Mouse (Mus musculus) E14TG2a.4 (cell line): Measurements from ENCODE around the gene Gng12.
A peak's percentile ranks its signal among the peaks of the same experiment; 100 is the strongest.

Experiments
- H3K27me3 ChIP-seq: 2 replicates; pipeline ENCODE4 v1.6.1; 2014; ENCODE audit warnings: low read length, control low read depth; ENCODE audit not compliant: insufficient read depth
- H3K36me3 ChIP-seq: 2 replicates; pipeline ENCODE4 v1.6.1; 2014; ENCODE audit warnings: low read length, control low read depth; ENCODE audit not compliant: insufficient read depth
- H3K4me1 ChIP-seq: replicated peaks from 2 replicates; pipeline ENCODE4 v1.6.1; 2014; ENCODE audit warnings: low read depth, low read length, control low read depth
- H3K4me3 ChIP-seq: replicated peaks from 2 replicates; pipeline ENCODE4 v1.5.1; 2014; ENCODE audit warnings: mild to moderate bottlenecking, low read length
- H3K9me3 ChIP-seq: 2 replicates; pipeline ENCODE4 v1.6.1; 2014; ENCODE audit warnings: low read length, control low read depth
- CTCF ChIP-seq: conservative IDR thresholded peaks from 2 replicates; pipeline ENCODE4 v1.5.1; 2014; ENCODE audit warnings: low read length
- NANOG ChIP-seq: IDR thresholded peaks from 2 replicates; pipeline ENCODE4 v1.6.1; 2014; ENCODE audit warnings: borderline replicate concordance, low read length, mixed read lengths
- POU5F1 ChIP-seq: IDR thresholded peaks from 2 replicates; pipeline ENCODE4 v1.6.1; 2014; ENCODE audit warnings: low read length, borderline replicate concordance

Gng12 gene

GRCm38 (mm10) chr6:66926269-66926668, 30.1 kb downstream of the Gng12 start:
- no peak overlapping the region for H3K4me3 ChIP-seq
- H3K27me3 ChIP-seq: no peaks in the 10 kb centered on the region
- H3K9me3 ChIP-seq: no peaks in the 10 kb centered on the region
- TF ChIP-seq CTCF: no peak
- TF ChIP-seq POU5F1: no peak
- TF ChIP-seq NANOG: no peak
- no peaks in the 10 kb centered on the region for H3K36me3 ChIP-seq
- H3K4me1 ChIP-seq: peaks cover 4% of the 10 kb centered on the region; the same call in 1 of the 2 replicates

GRCm38 (mm10) chr6:66928972-66929645, 32.9 kb downstream of the Gng12 start:
- TF ChIP-seq POU5F1 (no peak), NANOG (no peak), CTCF (peak; percentile 17; the same call in 1 of the 2 replicates)
- Histone ChIP-seq H3K9me3 (no peaks in the 10 kb centered on the region), H3K27me3 (no peaks in the 10 kb centered on the region), H3K4me3 (no peak overlapping the region), H3K36me3 (no peaks in the 10 kb centered on the region), H3K4me1 (peaks cover 4% of the 10 kb centered on the region; the same call in 1 of the 2 replicates)

GRCm38 (mm10) chr6:66929694-66930093, 33.5 kb downstream of the Gng12 start:
- Histone ChIP-seq H3K4me1 (peaks cover 4% of the 10 kb centered on the region; the same call in 1 of the 2 replicates), H3K27me3 (no peaks in the 10 kb centered on the region), H3K36me3 (no peaks in the 10 kb centered on the region), H3K9me3 (no peaks in the 10 kb centered on the region), H3K4me3 (no peak overlapping the region)
- TF ChIP-seq POU5F1 (no peak), NANOG (no peak)

GRCm38 (mm10) chr6:66932206-66932819, 36.1 kb downstream of the Gng12 start:
- Histone ChIP-seq H3K4me3 (no peak overlapping the region), H3K4me1 (no peaks in the 10 kb centered on the region), H3K36me3 (no peaks in the 10 kb centered on the region), H3K27me3 (no peaks in the 10 kb centered on the region), H3K9me3 (no peaks in the 10 kb centered on the region)
- TF ChIP-seq POU5F1 (no peak), CTCF (no peak), NANOG (no peak)

- TF ChIP-seq CTCF: no peak
- no peak for TF ChIP-seq NANOG
- TF ChIP-seq POU5F1: no peak
- Histone ChIP-seq H3K4me3 (no peak overlapping the region), H3K27me3 (no peaks in the 10 kb centered on the region), H3K4me1 (peaks cover 23% of the 10 kb centered on the region), H3K9me3 (no peaks in the 10 kb centered on the region), H3K36me3 (no peaks in the 10 kb centered on the region)
Observed at GRCm38 (mm10) chr6:66940656-66941235, 44.5 kb downstream of the Gng12 start.

GRCm38 (mm10) chr6:66941792-66942191, 45.6 kb downstream of the Gng12 start:
- Histone ChIP-seq H3K4me1 (peaks cover 23% of the 10 kb centered on the region), H3K9me3 (no peaks in the 10 kb centered on the region), H3K4me3 (no peak overlapping the region), H3K36me3 (no peaks in the 10 kb centered on the region), H3K27me3 (no peaks in the 10 kb centered on the region)
- TF ChIP-seq NANOG: no peak
- TF ChIP-seq POU5F1: no peak
- no peak for TF ChIP-seq CTCF

- H3K27me3 ChIP-seq: no peaks in the 10 kb centered on the region
- H3K9me3 ChIP-seq: no peaks in the 10 kb centered on the region
- TF ChIP-seq POU5F1: no peak
- TF ChIP-seq NANOG: no peak
- no peak for TF ChIP-seq CTCF
- H3K4me1 ChIP-seq: peaks cover 23% of the 10 kb centered on the region
- H3K36me3 ChIP-seq: no peaks in the 10 kb centered on the region
- no peak overlapping the region for H3K4me3 ChIP-seq
Observed at GRCm38 (mm10) chr6:66942826-66943225, 46.6 kb downstream of the Gng12 start.

GRCm38 (mm10) chr6:66943367-66944189, 47.4 kb downstream of the Gng12 start:
- no peaks in the 10 kb centered on the region for H3K9me3 ChIP-seq
- no peaks in the 10 kb centered on the region for H3K27me3 ChIP-seq
- no peak overlapping the region for H3K4me3 ChIP-seq
- TF ChIP-seq NANOG (no peak), CTCF (no peak), POU5F1 (no peak)
- peaks cover 23% of the 10 kb centered on the region for H3K4me1 ChIP-seq
- H3K36me3 ChIP-seq: no peaks in the 10 kb centered on the region
